Mouse (Mus musculus) urinary bladder, postnatal 25 days (tissue): ENCODE measurements at regions not wholly inside any gene's neighbourhood (a gene's known extent, or its start where the extent isn't known, plus 50 kb on each side); places are given as distances from the start of the nearest gene placed in this dataset.

ENCODE experiments used
- DNase-seq: peaks from one replicate; pipeline ENCODE4 v3.0.0; 2022; ENCODE audit warnings: low spot score

- no peak for DNase-seq
Observed at GRCm38 (mm10) chrX:12466312-12466711, 121.3 kb upstream of the Atp6ap2 start.

- DNase-seq = no peak
Observed at GRCm38 (mm10) chrX:12466897-12467296, 120.7 kb upstream of the Atp6ap2 start.

- no peak for DNase-seq
Observed at GRCm38 (mm10) chrX:12467528-12468179, 119.9 kb upstream of the Atp6ap2 start.

DNA sequence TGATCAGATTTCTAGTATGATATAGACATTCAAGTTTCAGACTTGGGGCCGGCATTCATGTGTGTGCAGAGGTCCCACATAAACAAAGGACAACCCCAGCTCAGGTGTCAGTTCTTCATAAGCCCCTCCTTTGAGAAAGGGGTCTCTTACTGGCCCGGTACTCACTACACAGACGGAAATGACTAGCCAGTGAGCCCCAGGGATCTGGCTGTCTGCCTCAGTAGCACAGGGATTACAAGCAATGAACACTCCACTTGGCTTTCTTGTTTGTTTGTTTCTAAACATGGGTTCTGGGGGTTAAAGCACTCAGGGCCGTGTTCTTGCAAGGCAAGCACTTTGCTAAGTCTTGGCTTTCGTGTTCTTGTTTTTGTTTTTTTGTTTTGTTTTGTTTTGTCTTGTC, 115.3 kb upstream of the Atp6ap2 start:
- no peak for DNase-seq

- DNase-seq = no peak
Observed at GRCm38 (mm10) chrX:12479207-12479606, 108.4 kb upstream of the Atp6ap2 start.

- DNase-seq = no peak
Observed at GRCm38 (mm10) chrX:12490957-12491356, 96.6 kb upstream of the Atp6ap2 start.

- DNase-seq = no peak
Observed at GRCm38 (mm10) chrX:12493216-12493615, 94.4 kb upstream of the Atp6ap2 start.

DNA sequence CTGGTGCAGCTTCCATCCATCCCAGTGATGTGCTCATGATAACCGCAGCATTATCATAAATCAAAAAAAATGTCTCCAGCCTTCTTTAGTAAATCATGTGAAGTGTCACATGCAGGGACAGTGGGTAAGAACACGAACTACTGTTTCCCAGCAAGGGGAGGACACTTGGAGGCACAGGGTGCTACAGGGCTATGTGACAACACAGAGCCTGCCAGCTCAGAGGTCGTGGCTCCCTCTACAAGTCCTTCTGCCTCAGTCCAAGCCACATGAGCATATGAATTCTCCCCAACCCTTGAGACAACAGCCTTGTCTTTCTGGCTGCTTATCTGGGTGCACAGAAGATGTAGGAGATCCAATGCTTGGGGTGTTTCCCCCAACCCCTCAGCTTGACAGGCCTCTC, 93.7 kb upstream of the Atp6ap2 start:
- no peak for DNase-seq

DNA sequence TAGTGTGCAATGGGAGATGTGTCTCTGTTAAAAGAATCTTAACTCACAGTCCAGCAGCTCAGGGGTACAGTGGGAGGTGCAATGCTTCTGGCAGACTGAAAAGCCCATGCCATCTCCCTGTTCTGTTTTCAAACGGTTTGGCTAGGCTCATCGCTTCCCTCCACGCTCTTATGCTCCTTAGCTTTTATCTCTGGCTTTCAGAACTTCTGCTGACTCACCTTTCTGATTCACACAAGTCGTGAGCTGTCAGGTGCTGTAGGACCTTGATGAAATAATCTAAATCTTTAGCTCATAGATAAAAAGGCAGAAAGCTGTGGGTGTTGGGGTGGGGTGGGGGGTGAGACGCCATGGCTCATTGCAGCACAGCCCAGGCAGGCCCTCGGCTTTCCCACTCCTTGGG, 93.1 kb upstream of the Atp6ap2 start:
- no peak for DNase-seq

GRCm38 (mm10) chrX:12500601-12501000, 87.0 kb upstream of the Atp6ap2 start:
- DNase-seq = no peak

DNA sequence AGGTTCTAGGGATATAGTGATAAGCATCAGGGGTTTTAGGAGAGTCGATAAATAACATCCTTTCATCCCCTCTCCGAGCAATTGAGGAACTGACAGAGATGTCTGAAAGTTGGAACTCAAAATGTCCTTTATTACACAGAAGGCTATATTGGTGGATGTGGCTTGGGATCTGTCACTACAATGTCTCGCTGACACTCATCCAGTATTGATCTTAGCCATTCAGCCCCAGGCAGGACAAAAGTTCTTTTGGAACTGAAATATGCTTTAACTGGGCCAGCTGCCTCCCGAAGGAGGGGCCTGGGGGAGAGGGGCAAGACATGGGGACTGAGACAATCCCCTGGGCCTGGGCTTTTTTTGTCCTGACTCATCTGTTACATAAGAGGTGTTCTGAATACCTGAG, 85.2 kb upstream of the Atp6ap2 start:
- no peak for DNase-seq

DNA sequence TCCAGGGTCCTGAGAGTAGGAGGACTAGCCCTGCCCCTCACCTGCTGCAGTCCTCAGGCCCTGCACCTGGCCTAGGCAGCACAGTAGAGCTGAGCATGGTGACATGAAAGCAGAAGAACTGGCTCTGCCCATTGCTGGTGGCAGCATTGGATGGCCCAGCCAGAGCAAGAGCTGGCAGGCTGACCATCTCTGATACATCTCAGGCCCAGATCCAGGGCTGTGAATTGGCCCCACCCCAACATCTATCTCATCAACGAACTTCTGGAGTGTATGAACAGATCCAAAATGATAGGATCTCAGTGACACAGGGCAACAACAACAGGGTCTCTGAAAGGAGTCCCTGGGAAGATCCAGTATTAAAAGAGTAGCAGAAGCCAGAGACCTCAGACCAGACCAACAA, 84.0 kb upstream of the Atp6ap2 start:
- no peak for DNase-seq

GRCm38 (mm10) chrX:12511119-12511518, 76.5 kb upstream of the Atp6ap2 start:
- no peak for DNase-seq

DNA sequence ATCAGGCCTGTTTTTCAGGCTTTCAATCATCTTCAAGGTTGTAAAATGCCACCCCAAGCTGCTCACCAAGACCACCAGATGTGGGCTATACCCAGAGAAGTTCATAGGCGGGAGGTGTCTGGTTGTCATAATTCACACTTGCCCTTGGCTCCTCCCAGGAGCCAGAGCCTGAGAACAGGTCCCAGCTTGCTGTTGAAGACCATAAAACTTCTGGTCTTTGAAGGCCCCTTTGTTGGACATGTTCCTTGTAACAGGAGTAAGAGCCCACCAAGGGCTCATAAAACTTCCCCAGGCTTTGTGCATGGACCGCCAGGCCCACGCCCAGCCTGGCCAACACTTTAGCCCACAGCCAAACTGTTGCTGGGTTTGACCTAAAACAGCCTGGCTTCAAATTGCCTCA, 62.6 kb upstream of the Atp6ap2 start:
- DNase-seq = no peak

DNA sequence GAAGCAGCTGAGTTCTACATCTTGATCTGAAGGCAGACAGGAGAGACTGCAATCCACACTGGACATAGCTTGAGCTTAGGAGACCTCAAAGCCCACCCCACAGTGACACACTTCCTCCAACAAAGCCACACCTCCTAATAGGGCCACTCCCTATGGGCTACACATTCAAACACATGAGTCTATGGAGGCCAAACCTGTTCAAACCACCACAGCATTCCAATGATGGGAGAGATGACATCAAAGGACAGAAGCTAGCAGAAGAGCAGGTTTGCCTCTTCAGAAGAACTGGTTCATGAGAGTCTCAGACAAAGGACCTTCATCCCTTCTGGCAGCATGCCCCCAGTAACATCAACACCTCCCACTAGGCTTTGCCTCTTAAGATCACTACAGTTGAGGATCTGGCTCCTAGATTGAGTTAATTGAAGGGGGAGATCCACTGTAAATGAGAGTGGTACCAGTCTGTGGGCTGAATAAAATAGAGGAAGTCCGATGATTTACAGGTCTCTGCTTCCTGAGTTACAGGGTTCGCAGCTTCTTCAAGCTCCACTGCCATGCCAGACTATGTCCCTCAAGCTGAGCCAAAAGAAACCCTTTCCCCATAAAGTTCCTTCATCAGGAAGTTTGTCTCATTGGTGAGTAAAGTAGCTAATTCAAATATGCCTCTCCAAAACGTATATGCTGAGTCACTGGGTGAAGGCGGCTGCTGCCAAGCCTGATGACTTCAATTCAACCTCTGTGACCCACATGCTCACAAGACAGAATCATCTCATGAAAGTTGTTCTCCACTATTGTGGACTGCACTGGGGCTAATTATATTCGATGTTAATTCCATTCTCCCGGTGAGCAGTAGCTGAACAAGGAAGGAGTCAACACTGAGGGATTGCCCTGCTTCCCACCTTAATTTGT, 56.9 kb upstream of the Atp6ap2 start:
- DNase-seq = no peak
